Mouse (Mus musculus) urinary bladder, adult 18-20 months (tissue): ENCODE measurements around the gene Scgb1b12.
"Not testable (repeated sequence)": the region's sequence is repeated elsewhere in the genome, so short reads cannot be mapped to it uniquely, and the experiment has no call there.

Experiments used
- DNase-seq, 2 experiments: peaks; one replicate each; pipeline ENCODE4 v3.0.0; 2022; ENCODE audit warnings: low spot score in 2 of 2, mixed read lengths in 2 of 2

The Scgb1b12 gene

DNA sequence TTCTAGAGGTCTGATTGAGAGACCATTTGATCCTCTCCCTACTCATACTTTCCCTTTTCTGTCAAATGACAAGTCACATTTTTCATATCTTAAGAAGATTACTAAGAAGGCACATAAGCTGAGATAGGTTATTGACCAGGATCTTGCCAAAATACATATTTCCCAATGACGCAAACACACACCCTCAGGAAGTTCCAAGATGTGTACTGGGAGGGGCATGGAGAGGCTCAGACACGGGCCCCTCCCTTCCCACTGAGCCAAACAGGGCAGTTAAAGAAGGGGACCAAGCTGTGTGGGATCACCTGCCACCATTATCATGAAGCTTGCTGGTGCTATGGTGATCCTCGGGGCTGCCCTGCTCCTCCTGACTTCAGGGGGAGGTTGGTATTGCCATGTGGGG lies at the start of gene Scgb1b12:
Gene Scgb1b12 (plus strand): TSS at position 301 of the 400 bp plus-strand sequence.
- not testable (repeated sequence) for DNase-seq

GRCm38 (mm10) chr7:32327145-32327544 lies 6.8 kb upstream of the Scgb1b12 start, which contains the start of gene Scgb2b12:
Gene Scgb2b12 (minus strand): TSS chr7:32327245.
- not testable (repeated sequence) for DNase-seq
